Mouse (Mus musculus): Measurements from ENCODE around the gene Arih2.

GRCm38 (mm10) chr9:108691371-108691770 lies 42.2 kb upstream of the Arih2 start:
- TF ChIP-seq CTCF (IDR thresholded peaks at IDR 0.05; ENCODE audit: control insufficient read depth, insufficient read depth, low read length) (no peak), POLR2A (IDR thresholded peaks at IDR 0.05; ENCODE audit: borderline replicate concordance, control insufficient read depth, low read depth, low read length) (no peak)

Data from bone marrow, adult 2 months (tissue).